Mouse (Mus musculus) G1E (cell line): ENCODE data around the gene Traf4. TPM values are rescaled to one million over a fixed set of nuclear protein-coding genes. Genes with fewer than 3 reads are reported as not detected.
A peak's percentile ranks its signal among the peaks of the same experiment; 100 is the strongest.
"Not testable (repeated sequence)": the region's sequence is repeated elsewhere in the genome, so short reads cannot be mapped to it uniquely, and the experiment has no call there.

Experiments used
- ATAC-seq: 2 replicates; pipeline ENCODE4 v1.8.0; 2016; ENCODE audit warnings: mild to moderate bottlenecking; ENCODE audit not compliant: insufficient number of reproducible peaks, poor library complexity, low FRiP score, severe bottlenecking; ENCODE audit errors: extremely low read depth
- DNase-seq: peaks from one replicate; pipeline ENCODE4 v3.0.0; 2012; ENCODE audit warnings: low spot score
- H3K27me3 ChIP-seq: 2 replicates; pipeline ENCODE4 v1.6.1; 2012; ENCODE audit warnings: mild to moderate bottlenecking, low read length, inconsistent platforms; ENCODE audit not compliant: insufficient read depth
- H3K36me3 ChIP-seq: replicated peaks from 2 replicates; pipeline ENCODE3; 2012; ENCODE audit warnings: mild to moderate bottlenecking, inconsistent platforms
- H3K4me1 ChIP-seq: 2 replicates; pipeline ENCODE4 v1.6.1; 2012; ENCODE audit warnings: low read depth, low read length, inconsistent platforms, mixed read lengths; ENCODE audit not compliant: insufficient read depth
- H3K4me3 ChIP-seq: 2 replicates; pipeline ENCODE4 v1.5.1; 2012; ENCODE audit warnings: low read depth, mild to moderate bottlenecking, inconsistent platforms, low read length, moderate library complexity, mixed read lengths
- H3K9me3 ChIP-seq: replicated peaks from 2 replicates; pipeline ENCODE4 v1.6.1; 2012; ENCODE audit warnings: inconsistent platforms
- CTCF ChIP-seq: IDR thresholded peaks from 2 replicates; pipeline ENCODE4 v1.5.1; 2012; ENCODE audit warnings: low read depth, low read length, inconsistent platforms, mixed read lengths
- GATA1 ChIP-seq: IDR thresholded peaks from 2 replicates; pipeline ENCODE4 v1.6.1; 2012; ENCODE audit warnings: borderline replicate concordance, low read length, inconsistent platforms, mixed read lengths
- GATA2 ChIP-seq: IDR thresholded peaks from 2 replicates; pipeline ENCODE4 v1.6.1; 2012; ENCODE audit warnings: low read depth, low read length, inconsistent platforms, borderline replicate concordance
- POLR2AphosphoS5 ChIP-seq: IDR thresholded peaks from 2 replicates; pipeline ENCODE4 v1.6.1; 2012; ENCODE audit warnings: low read depth, low read length, inconsistent platforms; ENCODE audit not compliant: insufficient replicate concordance
- TAL1 ChIP-seq: conservative IDR thresholded peaks from 2 replicates; pipeline ENCODE4 v1.6.1; 2012; ENCODE audit warnings: low read depth, low read length, inconsistent platforms, mixed read lengths
- polyA plus RNA-seq: library from polyadenylated mRNA; stranded (reverse); fragments of >175 nt; gene quantifications from 2 replicates; pipeline ENCODE4 v1.2.3, GENCODE M21; 2012
- total RNA-seq, 2 experiments: library from RNA; stranded (forward) in 1 of 2; stranded (reverse) in 1 of 2; fragments of 200-1000 nt in 1 of 2; fragments of >200 nt in 1 of 2; fragmentation: Nextera tagmentation in 1 of 2; gene quantifications; 2 replicates each; pipeline ENCODE4 v1.2.3; 2014 to 2017

Gene Traf4
- total and polyA plus RNA-seq, 3 experiments: 7.0 to 74.4 (median 42.8) TPM

DNA sequence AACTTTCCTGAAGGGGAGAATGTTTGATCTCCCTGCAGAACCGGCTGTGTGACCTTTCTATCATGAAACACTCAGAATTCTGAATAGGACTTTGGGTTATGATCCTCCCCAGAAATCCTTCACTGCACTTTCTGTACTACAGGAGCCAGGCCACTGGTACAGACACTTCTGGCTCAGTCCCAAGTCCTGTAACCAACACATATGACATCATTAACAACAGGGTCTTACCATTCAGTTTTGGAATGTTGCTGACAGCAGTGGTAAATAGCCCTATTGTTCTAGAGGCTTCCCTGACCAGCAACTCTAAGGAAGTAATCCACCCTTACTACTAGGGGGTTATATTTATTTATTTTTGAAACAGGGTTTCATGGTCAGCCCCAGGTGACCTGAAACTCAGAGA, 27.7 kb upstream of the Traf4 start, which contains the start of gene Proca1:
Gene Proca1, plus strand, starts transcription at position 280 of the 400 bp plus-strand sequence.
- DNase-seq: no peak
- Histone ChIP-seq H3K4me3 (peak within 1 kb of the TSS; percentile 71; the same call in 1 of the 2 replicates), H3K27me3 (peaks cover 62% of the 10 kb centered on the region), H3K9me3 (0 out of 2 replicates have a peak, but pooled peaks cover 4% of the 10 kb centered on the region), H3K4me1 (peaks cover 43% of the 10 kb centered on the region), H3K36me3 (no peaks in the 10 kb centered on the region)
- ATAC-seq: no peak
- TF ChIP-seq CTCF: no peak
- no peak for TF ChIP-seq TAL1
- TF ChIP-seq POLR2AphosphoS5: no peak
- TF ChIP-seq GATA2: no peak
- no peak for TF ChIP-seq GATA1

DNA sequence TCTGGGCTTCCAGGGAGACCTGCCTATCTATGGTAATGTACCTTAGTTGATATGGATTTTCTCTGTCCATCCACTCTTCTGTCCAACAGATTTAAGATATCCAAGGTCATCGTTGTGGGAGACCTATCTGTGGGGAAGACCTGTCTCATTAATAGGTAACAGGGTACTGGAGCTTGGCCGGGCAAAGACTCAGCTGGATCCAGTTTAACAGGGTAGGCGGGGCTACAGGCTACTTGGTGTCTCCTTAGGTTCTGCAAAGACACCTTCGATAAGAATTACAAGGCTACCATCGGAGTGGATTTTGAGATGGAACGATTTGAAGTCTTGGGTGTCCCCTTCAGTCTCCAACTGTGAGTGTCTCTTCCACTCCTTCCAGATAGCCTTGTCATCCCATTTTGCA, 24.7 kb upstream of the Traf4 start:
- H3K9me3 ChIP-seq: 0 out of 2 replicates have a peak, but pooled peaks cover 4% of the 10 kb centered on the region

DNA sequence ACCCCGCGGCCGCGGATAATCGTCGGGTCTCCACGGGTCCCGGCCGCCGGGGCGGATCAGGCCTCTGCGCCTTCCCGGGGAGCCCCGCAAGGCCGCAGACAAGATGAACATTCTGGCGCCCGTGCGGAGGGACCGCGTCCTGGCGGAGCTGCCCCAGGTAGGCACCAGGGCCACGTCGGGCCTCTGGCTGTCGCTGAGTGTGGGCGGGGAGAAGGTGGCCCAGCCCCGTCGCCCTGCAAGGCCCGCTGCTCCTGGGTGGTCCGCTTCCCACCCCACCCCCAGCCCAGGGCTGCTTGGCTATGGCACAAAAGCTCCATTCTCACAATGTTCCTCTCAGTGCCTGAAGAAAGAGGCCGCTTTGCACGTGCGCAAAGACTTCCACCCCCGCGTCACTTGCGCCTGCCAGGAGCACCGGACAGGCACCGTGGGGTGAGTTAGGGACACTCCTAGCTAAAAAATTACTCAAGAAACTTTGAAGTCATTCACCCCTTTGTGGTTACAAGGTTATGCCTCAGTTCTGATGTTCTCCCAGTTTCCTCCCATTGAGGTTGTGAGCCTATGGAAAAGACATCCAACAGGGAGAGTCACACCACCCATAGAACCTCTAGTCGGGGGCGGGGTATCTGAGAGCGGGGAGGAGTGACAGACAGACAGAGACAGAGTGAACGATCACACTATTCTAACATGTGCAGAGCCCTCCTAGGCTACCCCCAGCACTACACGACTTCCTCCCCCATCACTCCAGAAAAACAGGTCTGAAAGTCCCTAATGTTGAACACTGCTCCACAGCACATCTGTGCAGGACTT, 24.0 kb upstream of the Traf4 start:
- Histone ChIP-seq H3K4me3 (peak overlapping the region; percentile 65; the same call in 1 of the 2 replicates), H3K9me3 (0 out of 2 replicates have a peak, but pooled peaks cover 4% of the 10 kb centered on the region), H3K4me1 (peaks cover 31% of the 10 kb centered on the region), H3K27me3 (peaks cover 77% of the 10 kb centered on the region), H3K36me3 (no peaks in the 10 kb centered on the region)
- no peak for TF ChIP-seq GATA2
- no peak for TF ChIP-seq CTCF
- TF ChIP-seq GATA1: no peak
- TF ChIP-seq POLR2AphosphoS5: no peak
- TF ChIP-seq TAL1: no peak
- ATAC-seq (no peak), DNase-seq (no peak)

More for the DNA sequence above, 24.7 kb upstream of the Traf4 start:
- no peak for TF ChIP-seq TAL1
- TF ChIP-seq GATA2: no peak
- TF ChIP-seq CTCF: no peak
- TF ChIP-seq GATA1: no peak
- TF ChIP-seq POLR2AphosphoS5: no peak
- Histone ChIP-seq H3K4me3 (no peak overlapping the region), H3K36me3 (no peaks in the 10 kb centered on the region), H3K27me3 (peaks cover 81% of the 10 kb centered on the region), H3K4me1 (peaks cover 33% of the 10 kb centered on the region)
- DNase-seq (no peak), ATAC-seq (no peak)

DNA sequence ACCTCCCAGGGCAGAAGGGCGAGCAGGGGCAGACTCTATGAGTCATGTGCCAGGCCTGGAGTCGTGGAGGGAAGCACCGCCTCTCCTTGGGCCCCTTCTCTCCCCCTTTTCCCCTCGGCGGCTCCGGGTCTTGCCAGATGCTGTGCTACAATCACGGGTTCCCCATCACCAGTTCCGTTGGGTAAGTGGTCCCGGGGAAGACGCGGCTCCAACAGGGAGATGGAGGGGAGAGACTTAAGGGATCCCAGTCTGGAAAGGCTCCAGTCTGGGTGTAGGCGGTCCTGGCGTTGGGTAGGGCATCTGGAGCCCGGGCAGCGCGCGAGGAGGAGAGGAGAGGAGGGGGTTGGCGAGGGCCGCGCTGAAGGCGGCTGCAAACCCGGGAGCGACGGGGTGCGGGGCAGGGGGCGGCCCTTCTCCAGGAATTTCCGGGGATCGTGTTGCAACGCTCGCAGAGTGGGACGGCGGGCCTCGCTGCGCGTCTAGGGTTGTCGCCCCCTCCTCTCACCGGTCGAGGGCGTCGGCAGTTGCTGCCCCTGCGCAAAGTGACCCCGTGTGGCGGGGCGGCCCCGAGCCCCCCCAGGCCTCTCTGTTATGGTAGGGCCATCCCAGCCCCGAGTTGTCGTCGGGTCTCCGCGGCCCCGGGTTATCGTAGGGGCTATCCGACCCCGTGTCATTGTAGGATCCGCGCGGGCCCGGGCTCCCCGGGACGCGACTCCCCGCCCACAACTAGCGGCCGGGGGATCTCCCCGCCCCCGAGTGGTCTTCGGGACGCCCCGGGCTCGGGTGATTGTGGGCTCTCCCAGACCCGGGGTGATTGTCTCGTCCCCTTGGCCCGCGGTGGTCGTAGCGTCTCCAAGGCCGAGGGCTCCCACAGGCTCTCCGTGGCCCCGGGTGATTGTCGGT, 23.2 kb upstream of the Traf4 start, which contains the start of gene Rab34:
Gene Rab34, plus strand, starts transcription at position 100 of the 903 bp plus-strand sequence.
- peaks cover 32% of the 10 kb centered on the region for H3K4me1 ChIP-seq
- ATAC-seq: no peak
- DNase-seq: no peak
- peak within 1 kb of the TSS; percentile 65; the same call in 1 of the 2 replicates for H3K4me3 ChIP-seq
- no peak for TF ChIP-seq GATA1
- no peak for TF ChIP-seq GATA2
- no peak for TF ChIP-seq POLR2AphosphoS5
- TF ChIP-seq CTCF: no peak
- no peak for TF ChIP-seq TAL1
- no peaks in the 10 kb centered on the region for H3K36me3 ChIP-seq
- 0 out of 2 replicates have a peak, but pooled peaks cover 4% of the 10 kb centered on the region for H3K9me3 ChIP-seq
- peaks cover 69% of the 10 kb centered on the region for H3K27me3 ChIP-seq

DNA sequence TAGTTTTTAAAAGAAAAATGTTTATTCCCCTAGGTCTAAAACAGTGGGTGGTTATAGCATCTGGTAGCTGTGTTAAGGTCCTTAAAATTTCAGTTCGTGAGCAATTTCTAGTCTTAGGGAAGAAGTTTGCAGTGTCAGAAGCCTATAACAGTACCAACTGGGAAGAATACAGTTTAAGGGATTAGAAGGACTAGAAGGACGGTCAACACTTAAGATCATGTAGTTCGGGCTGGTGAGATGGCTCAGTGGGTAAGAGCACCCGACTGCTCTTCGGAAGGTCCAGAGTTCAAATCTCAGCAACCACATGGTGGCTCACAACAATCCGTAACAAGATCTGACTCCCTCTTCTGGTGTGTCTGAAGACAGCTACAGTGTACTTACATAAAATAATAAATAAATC, 19.3 kb upstream of the Traf4 start:
- ATAC-seq, H3K4me3 ChIP-seq, H3K9me3 ChIP-seq, DNase-seq: not testable (repeated sequence)
- Histone ChIP-seq H3K4me1 (peaks cover 49% of the 10 kb centered on the region), H3K36me3 (peaks cover 30% of the 10 kb centered on the region), H3K27me3 (peaks cover 35% of the 10 kb centered on the region)

DNA sequence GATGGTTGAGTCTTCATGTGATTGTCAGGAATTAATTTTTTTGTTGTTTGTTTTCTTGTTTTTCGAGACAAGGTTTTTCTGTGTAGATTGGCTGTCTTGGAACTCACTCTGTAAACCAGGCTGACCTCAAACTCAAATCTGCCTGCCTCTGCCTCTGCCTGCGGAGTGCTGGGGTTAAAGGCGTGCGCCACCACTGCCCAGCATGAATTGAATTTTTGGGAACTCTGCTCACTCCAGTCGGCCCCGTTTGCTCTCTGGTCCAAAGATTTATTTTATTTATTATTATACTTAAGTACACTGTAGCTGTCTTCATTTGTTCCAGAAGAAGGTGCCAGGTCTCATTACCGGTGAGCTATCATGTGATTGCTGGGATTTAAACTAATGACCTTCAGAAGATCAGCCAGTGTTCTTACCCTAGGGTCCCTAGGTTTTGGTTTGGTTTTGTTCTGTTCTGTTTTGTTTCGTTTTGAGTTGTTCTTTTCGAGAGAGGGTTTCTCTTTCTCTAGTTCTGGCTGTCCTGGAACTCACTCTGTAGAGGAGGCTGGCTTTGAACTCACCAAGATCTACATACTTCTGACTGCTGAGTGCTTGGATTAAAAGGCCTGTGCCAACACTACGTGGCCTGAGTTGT, 18.6 kb upstream of the Traf4 start:
- peaks cover 49% of the 10 kb centered on the region for H3K4me1 ChIP-seq
- DNase-seq: no peak
- H3K27me3 ChIP-seq: peaks cover 27% of the 10 kb centered on the region
- H3K4me3 ChIP-seq: peak overlapping the region; percentile 95
- no peak for TF ChIP-seq GATA2
- no peak for TF ChIP-seq CTCF
- TF ChIP-seq POLR2AphosphoS5: no peak
- H3K9me3 ChIP-seq: no peaks in the 10 kb centered on the region
- no peak for ATAC-seq
- peaks cover 37% of the 10 kb centered on the region for H3K36me3 ChIP-seq
